Mouse (Mus musculus) G1E (cell line): ENCODE measurements around the gene Cd300lf. TPM values are rescaled to one million over a fixed set of nuclear protein-coding genes. Genes with fewer than 3 reads are reported as not detected.

Experiments used
- ATAC-seq: 2 replicates; pipeline ENCODE4 v1.8.0; 2016; ENCODE audit warnings: mild to moderate bottlenecking; ENCODE audit not compliant: insufficient number of reproducible peaks, poor library complexity, low FRiP score, severe bottlenecking; ENCODE audit errors: extremely low read depth
- DNase-seq: peaks from one replicate; pipeline ENCODE4 v3.0.0; 2012; ENCODE audit warnings: low spot score
- H3K27me3 ChIP-seq: 2 replicates; pipeline ENCODE4 v1.6.1; 2012; ENCODE audit warnings: mild to moderate bottlenecking, low read length, inconsistent platforms; ENCODE audit not compliant: insufficient read depth
- H3K36me3 ChIP-seq: replicated peaks from 2 replicates; pipeline ENCODE3; 2012; ENCODE audit warnings: mild to moderate bottlenecking, inconsistent platforms
- H3K4me1 ChIP-seq: 2 replicates; pipeline ENCODE4 v1.6.1; 2012; ENCODE audit warnings: low read depth, low read length, inconsistent platforms, mixed read lengths; ENCODE audit not compliant: insufficient read depth
- H3K4me3 ChIP-seq: 2 replicates; pipeline ENCODE4 v1.5.1; 2012; ENCODE audit warnings: low read depth, mild to moderate bottlenecking, inconsistent platforms, low read length, moderate library complexity, mixed read lengths
- H3K9me3 ChIP-seq: replicated peaks from 2 replicates; pipeline ENCODE4 v1.6.1; 2012; ENCODE audit warnings: inconsistent platforms
- CTCF ChIP-seq: IDR thresholded peaks from 2 replicates; pipeline ENCODE4 v1.5.1; 2012; ENCODE audit warnings: low read depth, low read length, inconsistent platforms, mixed read lengths
- GATA1 ChIP-seq: IDR thresholded peaks from 2 replicates; pipeline ENCODE4 v1.6.1; 2012; ENCODE audit warnings: borderline replicate concordance, low read length, inconsistent platforms, mixed read lengths
- GATA2 ChIP-seq: IDR thresholded peaks from 2 replicates; pipeline ENCODE4 v1.6.1; 2012; ENCODE audit warnings: low read depth, low read length, inconsistent platforms, borderline replicate concordance
- POLR2AphosphoS5 ChIP-seq: IDR thresholded peaks from 2 replicates; pipeline ENCODE4 v1.6.1; 2012; ENCODE audit warnings: low read depth, low read length, inconsistent platforms; ENCODE audit not compliant: insufficient replicate concordance
- TAL1 ChIP-seq: conservative IDR thresholded peaks from 2 replicates; pipeline ENCODE4 v1.6.1; 2012; ENCODE audit warnings: low read depth, low read length, inconsistent platforms, mixed read lengths
- polyA plus RNA-seq: library from polyadenylated mRNA; stranded (reverse); fragments of >175 nt; gene quantifications from 2 replicates; pipeline ENCODE4 v1.2.3, GENCODE M21; 2012
- total RNA-seq, 2 experiments: library from RNA; stranded (forward) in 1 of 2; stranded (reverse) in 1 of 2; fragments of 200-1000 nt in 1 of 2; fragments of >200 nt in 1 of 2; fragmentation: Nextera tagmentation in 1 of 2; gene quantifications; 2 replicates each; pipeline ENCODE4 v1.2.3; 2014 to 2017

Cd300lf gene
- total and polyA plus RNA-seq, 3 experiments, result 1.6 TPM; not detected in 2

GRCm38 (mm10) chr11:115073002-115073401, 60.8 kb downstream of the Cd300lf start:
- no peak for ATAC-seq
- Histone ChIP-seq H3K4me1 (no peaks in the 10 kb centered on the region), H3K27me3 (no peaks in the 10 kb centered on the region), H3K9me3 (peaks cover 3% of the 10 kb centered on the region; the same call in 1 of the 2 replicates), H3K36me3 (no peaks in the 10 kb centered on the region), H3K4me3 (no peak overlapping the region)
- TF ChIP-seq GATA2, result no peak
- TF ChIP-seq POLR2AphosphoS5, result no peak
- no peak for TF ChIP-seq CTCF
- TF ChIP-seq GATA1, result no peak
- no peak for TF ChIP-seq TAL1
- no peak for DNase-seq

GRCm38 (mm10) chr11:115071631-115072294, 62.0 kb downstream of the Cd300lf start:
- Histone ChIP-seq H3K36me3 (no peaks in the 10 kb centered on the region), H3K4me1 (no peaks in the 10 kb centered on the region), H3K27me3 (no peaks in the 10 kb centered on the region), H3K4me3 (no peak overlapping the region), H3K9me3 (peaks cover 7% of the 10 kb centered on the region; the same call in 1 of the 2 replicates)
- no peak for TF ChIP-seq TAL1
- TF ChIP-seq GATA2, result no peak
- no peak for TF ChIP-seq GATA1
- TF ChIP-seq POLR2AphosphoS5, result no peak
- TF ChIP-seq CTCF, result no peak
- no peak for ATAC-seq
- no peak for DNase-seq

GRCm38 (mm10) chr11:115071015-115071551, 62.7 kb downstream of the Cd300lf start:
- no peaks in the 10 kb centered on the region for H3K4me1 ChIP-seq
- peaks cover 11% of the 10 kb centered on the region; the same call in 1 of the 2 replicates for H3K9me3 ChIP-seq
- ATAC-seq (no peak), DNase-seq (no peak)
- H3K27me3 ChIP-seq, result no peaks in the 10 kb centered on the region
- H3K36me3 ChIP-seq, result no peaks in the 10 kb centered on the region
- H3K4me3 ChIP-seq, result no peak overlapping the region
- TF ChIP-seq POLR2AphosphoS5 (no peak), CTCF (no peak), GATA2 (no peak), TAL1 (no peak), GATA1 (no peak)

- TF ChIP-seq POLR2AphosphoS5, result no peak
- TF ChIP-seq GATA2, result no peak
- TF ChIP-seq CTCF, result no peak
- no peak for TF ChIP-seq TAL1
- no peak for TF ChIP-seq GATA1
- Histone ChIP-seq H3K27me3 (no peaks in the 10 kb centered on the region), H3K36me3 (no peaks in the 10 kb centered on the region), H3K9me3 (peaks cover 12% of the 10 kb centered on the region; the same call in 1 of the 2 replicates), H3K4me3 (no peak overlapping the region), H3K4me1 (no peaks in the 10 kb centered on the region)
- ATAC-seq (no peak), DNase-seq (no peak)
These were observed 67.0 kb downstream of the Cd300lf start for GRCm38 (mm10) chr11:115066768-115067167.

Other genes with a start within 250 kb of the Cd300lf start
Only the 20 nearest of the 22 such genes appear.
- not detected in 2 replicates for gene Cd300lb, start 199.6 kb downstream of the Cd300lf start, total RNA-seq (2014; fragmentation: Nextera tagmentation)
- 0.16 TPM in 1 of 2 replicates, not detected in the other for gene Cd300lb, start 199.6 kb downstream of the Cd300lf start, total RNA-seq (2017)
- not detected in 2 replicates for gene Cd300lb, start 199.6 kb downstream of the Cd300lf start, polyA plus RNA-seq
- gene Cd300c, start 164.8 kb downstream of the Cd300lf start, total RNA-seq (2014; fragmentation: Nextera tagmentation), result not detected in 2 replicates
- gene Cd300c, start 164.8 kb downstream of the Cd300lf start, total RNA-seq (2017), result not detected in 2 replicates
- gene Cd300c, start 164.8 kb downstream of the Cd300lf start, polyA plus RNA-seq, result not detected in 2 replicates
- gene Cd300ld, start 144.1 kb downstream of the Cd300lf start, total RNA-seq (2014; fragmentation: Nextera tagmentation), result not detected in 2 replicates
- 0.27 and 0.52 TPM in 2 replicates for gene Cd300ld, start 144.1 kb downstream of the Cd300lf start, total RNA-seq (2017)
- not detected in 2 replicates for gene Cd300ld, start 144.1 kb downstream of the Cd300lf start, polyA plus RNA-seq
- gene Cd300c2, start 132.1 kb downstream of the Cd300lf start, total RNA-seq (2014; fragmentation: Nextera tagmentation), result not detected in 2 replicates
- 0.41 and 0.76 TPM in 2 replicates for gene Cd300c2, start 132.1 kb downstream of the Cd300lf start, total RNA-seq (2017)
- gene Cd300c2, start 132.1 kb downstream of the Cd300lf start, polyA plus RNA-seq, result not detected in 2 replicates
- gene Cd300ld2, start 117.8 kb downstream of the Cd300lf start, total RNA-seq (2014; fragmentation: Nextera tagmentation), result not detected in 2 replicates
- gene Cd300ld2, start 117.8 kb downstream of the Cd300lf start, total RNA-seq (2017), result 0.16 and 0.35 TPM in 2 replicates
- gene Cd300ld2, start 117.8 kb downstream of the Cd300lf start, polyA plus RNA-seq, result not detected in 2 replicates
- gene Cd300ld4, start 107.0 kb downstream of the Cd300lf start, total RNA-seq (2014; fragmentation: Nextera tagmentation), result not detected in 2 replicates
- 0.23 TPM in 1 of 2 replicates, not detected in the other for gene Cd300ld4, start 107.0 kb downstream of the Cd300lf start, total RNA-seq (2017)
- gene Cd300ld4, start 107.0 kb downstream of the Cd300lf start, polyA plus RNA-seq, result not detected in 2 replicates
- gene Cd300ld5, start 96.2 kb downstream of the Cd300lf start, total RNA-seq (2014; fragmentation: Nextera tagmentation), result not detected in 2 replicates
- 10.2 and 11.4 TPM in 2 replicates for gene Cd300ld5, start 96.2 kb downstream of the Cd300lf start, total RNA-seq (2017)
- not detected in 2 replicates for gene Cd300ld5, start 96.2 kb downstream of the Cd300lf start, polyA plus RNA-seq
- gene Cd300ld3, start 85.6 kb downstream of the Cd300lf start, total RNA-seq (2014; fragmentation: Nextera tagmentation), result not detected in 2 replicates
- gene Cd300ld3, start 85.6 kb downstream of the Cd300lf start, total RNA-seq (2017), result 11.3 and 18.2 TPM in 2 replicates
- not detected in 2 replicates for gene Cd300ld3, start 85.6 kb downstream of the Cd300lf start, polyA plus RNA-seq
- not detected in 2 replicates for gene Cd300e, start 71.8 kb downstream of the Cd300lf start, total RNA-seq (2014; fragmentation: Nextera tagmentation)
- gene Cd300e, start 71.8 kb downstream of the Cd300lf start, total RNA-seq (2017), result not detected in 2 replicates
- not detected in 2 replicates for gene Cd300e, start 71.8 kb downstream of the Cd300lf start, polyA plus RNA-seq
- not detected in 2 replicates for gene Rab37, start 42.6 kb downstream of the Cd300lf start, total RNA-seq (2014; fragmentation: Nextera tagmentation)
- 2.7 and 3.0 TPM in 2 replicates for gene Rab37, start 42.6 kb downstream of the Cd300lf start, total RNA-seq (2017)
- 0.15 TPM in 2 replicates for gene Rab37, start 42.6 kb downstream of the Cd300lf start, polyA plus RNA-seq
- gene Slc9a3r1, start 29.3 kb upstream of the Cd300lf start, total RNA-seq (2014; fragmentation: Nextera tagmentation), result 57.3 and 65.0 TPM in 2 replicates
- 91.5 and 94.5 TPM in 2 replicates for gene Slc9a3r1, start 29.3 kb upstream of the Cd300lf start, total RNA-seq (2017)
- gene Slc9a3r1, start 29.3 kb upstream of the Cd300lf start, polyA plus RNA-seq, result 285 and 357 TPM in 2 replicates
- 14.7 and 17.3 TPM in 2 replicates for gene Tmem104, start 53.5 kb upstream of the Cd300lf start, total RNA-seq (2014; fragmentation: Nextera tagmentation)
- gene Tmem104, start 53.5 kb upstream of the Cd300lf start, total RNA-seq (2017), result 2.6 and 4.2 TPM in 2 replicates
- 16.3 and 23.2 TPM in 2 replicates for gene Tmem104, start 53.5 kb upstream of the Cd300lf start, polyA plus RNA-seq
- gene Nat9, start 53.9 kb upstream of the Cd300lf start, total RNA-seq (2014; fragmentation: Nextera tagmentation), result 18.0 and 21.1 TPM in 2 replicates
- 26.5 and 38.3 TPM in 2 replicates for gene Nat9, start 53.9 kb upstream of the Cd300lf start, total RNA-seq (2017)
- gene Nat9, start 53.9 kb upstream of the Cd300lf start, polyA plus RNA-seq, result 23.2 and 23.7 TPM in 2 replicates
- gene Grin2c, start 133.3 kb upstream of the Cd300lf start, total RNA-seq (2014; fragmentation: Nextera tagmentation), result 0.53 TPM in 1 of 2 replicates, not detected in the other
- gene Grin2c, start 133.3 kb upstream of the Cd300lf start, total RNA-seq (2017), result 0.06 TPM in 1 of 2 replicates, not detected in the other
- gene Grin2c, start 133.3 kb upstream of the Cd300lf start, polyA plus RNA-seq, result not detected in 2 replicates
- 3.7 and 10.4 TPM in 2 replicates for gene Fdxr, start 143.1 kb upstream of the Cd300lf start, total RNA-seq (2014; fragmentation: Nextera tagmentation)
- 10.7 and 11.1 TPM in 2 replicates for gene Fdxr, start 143.1 kb upstream of the Cd300lf start, total RNA-seq (2017)
- 32.2 and 36.3 TPM in 2 replicates for gene Fdxr, start 143.1 kb upstream of the Cd300lf start, polyA plus RNA-seq
- gene Fads6, start 163.7 kb upstream of the Cd300lf start, total RNA-seq (2014; fragmentation: Nextera tagmentation), result not detected in 2 replicates
- 0.06 and 0.38 TPM in 2 replicates for gene Fads6, start 163.7 kb upstream of the Cd300lf start, total RNA-seq (2017)
- not detected in 2 replicates for gene Fads6, start 163.7 kb upstream of the Cd300lf start, polyA plus RNA-seq
- gene Otop2, start 173.2 kb upstream of the Cd300lf start, total RNA-seq (2014; fragmentation: Nextera tagmentation), result not detected in 2 replicates
- not detected in 2 replicates for gene Otop2, start 173.2 kb upstream of the Cd300lf start, total RNA-seq (2017)
- not detected in 2 replicates for gene Otop2, start 173.2 kb upstream of the Cd300lf start, polyA plus RNA-seq
- not detected in 2 replicates for gene Ush1g, start 188.0 kb upstream of the Cd300lf start, total RNA-seq (2014; fragmentation: Nextera tagmentation)
- gene Ush1g, start 188.0 kb upstream of the Cd300lf start, total RNA-seq (2017), result 0.05 and 0.06 TPM in 2 replicates
- gene Ush1g, start 188.0 kb upstream of the Cd300lf start, polyA plus RNA-seq, result not detected in 2 replicates
- not detected in 2 replicates for gene Otop3, start 200.7 kb upstream of the Cd300lf start, total RNA-seq (2014; fragmentation: Nextera tagmentation)
- not detected in 2 replicates for gene Otop3, start 200.7 kb upstream of the Cd300lf start, total RNA-seq (2017)
- not detected in 2 replicates for gene Otop3, start 200.7 kb upstream of the Cd300lf start, polyA plus RNA-seq
- not detected in 2 replicates for gene Hid1, start 233.8 kb upstream of the Cd300lf start, total RNA-seq (2014; fragmentation: Nextera tagmentation)
- gene Hid1, start 233.8 kb upstream of the Cd300lf start, total RNA-seq (2017), result not detected in 2 replicates
- 0.01 TPM in 1 of 2 replicates, not detected in the other for gene Hid1, start 233.8 kb upstream of the Cd300lf start, polyA plus RNA-seq